Mouse (Mus musculus) limb, embryonic 15.5 days (tissue): Measurements from ENCODE around the gene Omt2b. TPM values are rescaled to one million over a fixed set of nuclear protein-coding genes. Genes with fewer than 3 reads are reported as not detected.
A peak's percentile ranks its signal among the peaks of the same experiment; 100 is the strongest.

Experiments
- ATAC-seq: fragments of 200-750 bp; cut with Nextera tagmentation; 2 replicates; pipeline ENCODE4 v1.8.0; 2017; ENCODE audit warnings: low read depth, moderate TSS enrichment; ENCODE audit not compliant: insufficient number of reproducible peaks, low FRiP score, low TSS enrichment
- H3K27ac ChIP-seq: fragments of 300-500 bp; sonication (generic); 2 replicates; pipeline ENCODE4 v1.5.1; 2015; ENCODE audit warnings: moderate library complexity, mild to moderate bottlenecking, inconsistent platforms
- H3K27me3 ChIP-seq: fragments of 300-500 bp; sonication (generic); 2 replicates; pipeline ENCODE4 v1.6.1; 2015; ENCODE audit warnings: inconsistent platforms
- H3K36me3 ChIP-seq: fragments of 300-500 bp; sonication (generic); 2 replicates; pipeline ENCODE4 v1.6.1; 2015; ENCODE audit warnings: inconsistent platforms
- H3K4me1 ChIP-seq: fragments of 300-500 bp; sonication (generic); 2 replicates; pipeline ENCODE4 v1.6.1; 2015; ENCODE audit warnings: inconsistent platforms
- H3K4me2 ChIP-seq: fragments of 300-500 bp; sonication (generic); 2 replicates; pipeline ENCODE4 v1.6.1; 2015; ENCODE audit warnings: mild to moderate bottlenecking, inconsistent platforms
- H3K4me3 ChIP-seq: fragments of 300-500 bp; sonication (generic); 2 replicates; pipeline ENCODE4 v1.5.1; 2015; ENCODE audit warnings: mild to moderate bottlenecking, inconsistent platforms
- H3K9ac ChIP-seq: fragments of 300-500 bp; sonication (generic); 2 replicates; pipeline ENCODE4 v1.6.1; 2015; ENCODE audit warnings: inconsistent platforms
- H3K9me3 ChIP-seq: fragments of 300-500 bp; sonication (generic); 2 replicates; pipeline ENCODE4 v1.6.1; 2016; ENCODE audit warnings: inconsistent platforms
- WGBS: fragments of 180-500 bp; shearing (Covaris S2); methylation state at CpG from one replicate; pipeline ENCODE4 v1.1.7; 2015; 5-methylcytosine and 5-hydroxymethylcytosine counted together
- polyA plus RNA-seq: library from polyadenylated mRNA; unstranded; fragments of >200 nt; fragmentation: Nextera tagmentation; extraction: Ambion mirVana; gene quantifications from 2 replicates; pipeline ENCODE4 v1.2.1, GENCODE M21; 2015

Omt2b gene
- polyA plus RNA-seq, 1 experiment from 2014 or later = not detected

GRCm38 (mm10) chr9:78374397-78374796, 47.0 kb downstream of the Omt2b start:
- no peak overlapping the region for H3K4me2 ChIP-seq
- no peak overlapping the region for H3K27ac ChIP-seq
- 37% methylated on average over 5 of the region's 5 CpGs for WGBS
- no peaks in the 10 kb centered on the region for H3K36me3 ChIP-seq
- no peaks in the 10 kb centered on the region for H3K9me3 ChIP-seq
- H3K4me1 ChIP-seq = peaks cover 8% of the 10 kb centered on the region
- H3K9ac ChIP-seq = no peak overlapping the region
- no peaks in the 10 kb centered on the region for H3K27me3 ChIP-seq
- H3K4me3 ChIP-seq = no peak overlapping the region
- no peak for ATAC-seq

GRCm38 (mm10) chr9:78374885-78375389, 47.5 kb downstream of the Omt2b start:
- no peak overlapping the region for H3K4me2 ChIP-seq
- H3K27me3 ChIP-seq = no peaks in the 10 kb centered on the region
- no peak overlapping the region for H3K4me3 ChIP-seq
- no peaks in the 10 kb centered on the region for H3K36me3 ChIP-seq
- peaks cover 8% of the 10 kb centered on the region for H3K4me1 ChIP-seq
- no peak for ATAC-seq
- H3K9me3 ChIP-seq = no peaks in the 10 kb centered on the region
- no peak overlapping the region for H3K27ac ChIP-seq
- 74% methylated on average over 1 of the region's 1 CpGs for WGBS
- H3K9ac ChIP-seq = no peak overlapping the region

GRCm38 (mm10) chr9:78375486-78375885, 48.1 kb downstream of the Omt2b start:
- no peak overlapping the region for H3K27ac ChIP-seq
- no peaks in the 10 kb centered on the region for H3K27me3 ChIP-seq
- no peak overlapping the region for H3K4me2 ChIP-seq
- peaks cover 8% of the 10 kb centered on the region for H3K4me1 ChIP-seq
- no peak overlapping the region for H3K9ac ChIP-seq
- H3K4me3 ChIP-seq = no peak overlapping the region
- ATAC-seq = no peak
- no peaks in the 10 kb centered on the region for H3K9me3 ChIP-seq
- 69% methylated on average over 4 of the region's 4 CpGs for WGBS
- no peaks in the 10 kb centered on the region for H3K36me3 ChIP-seq

GRCm38 (mm10) chr9:78377546-78377945, 50.2 kb downstream of the Omt2b start:
- no peaks in the 10 kb centered on the region for H3K9me3 ChIP-seq
- H3K27ac ChIP-seq = no peak overlapping the region
- no peaks in the 10 kb centered on the region for H3K27me3 ChIP-seq
- H3K4me2 ChIP-seq = peak overlapping the region; percentile 51
- no peaks in the 10 kb centered on the region for H3K36me3 ChIP-seq
- no peak overlapping the region for H3K9ac ChIP-seq
- 45% methylated on average over 8 of the region's 8 CpGs for WGBS
- H3K4me3 ChIP-seq = peak overlapping the region; percentile 31
- no peak for ATAC-seq
- H3K4me1 ChIP-seq = peaks cover 8% of the 10 kb centered on the region

- Histone ChIP-seq H3K4me2 (peak within 1 kb of the TSS; percentile 51), H3K9ac (no peak within 1 kb of the TSS), H3K36me3 (no peaks in the 10 kb centered on the region), H3K4me1 (peaks cover 8% of the 10 kb centered on the region), H3K9me3 (no peaks in the 10 kb centered on the region), H3K27ac (no peak within 1 kb of the TSS), H3K27me3 (no peaks in the 10 kb centered on the region), H3K4me3 (peak within 1 kb of the TSS; percentile 31)
- peak; percentile 77 for ATAC-seq
- 6% methylated on average over 23 of the region's 23 CpGs for WGBS
Observed at GRCm38 (mm10) chr9:78378113-78378785, 50.9 kb downstream of the Omt2b start, which contains the start of gene Ooep. Gene Ooep (minus strand): TSS chr9:78378725.

Other genes starting within 250 kb of the Omt2b start
- 37.6 and 41.2 TPM in 2 replicates for gene Fbxo9, start 218.5 kb upstream of the Omt2b start, polyA plus RNA-seq
- 23.5 and 24.0 TPM in 2 replicates for gene Ick, start 218.4 kb upstream of the Omt2b start, polyA plus RNA-seq
- gene Gsta4, start 144.8 kb upstream of the Omt2b start, polyA plus RNA-seq = 57.5 and 60.6 TPM in 2 replicates
- 8.8 and 10.0 TPM in 2 replicates for gene Gsta1, start 96.9 kb upstream of the Omt2b start, polyA plus RNA-seq
- gene Gm3776, start 70.5 kb upstream of the Omt2b start, polyA plus RNA-seq = 12.5 and 12.9 TPM in 2 replicates
- gene Gm10639, start 37.7 kb upstream of the Omt2b start, polyA plus RNA-seq = 0.22 and 0.29 TPM in 2 replicates
- gene Omt2a, start 12.8 kb upstream of the Omt2b start, polyA plus RNA-seq = not detected in 2 replicates
- gene Gsta2, start 28.2 kb downstream of the Omt2b start, polyA plus RNA-seq = 15.4 and 16.8 TPM in 2 replicates
- 0.42 TPM in 1 of 2 replicates, not detected in the other for gene Dppa5a, start 40.6 kb downstream of the Omt2b start, polyA plus RNA-seq
- 2.9 and 3.4 TPM in 2 replicates for gene Ooep, start 51.1 kb downstream of the Omt2b start, polyA plus RNA-seq
- gene Ddx43, start 68.2 kb downstream of the Omt2b start, polyA plus RNA-seq = 0.15 and 0.27 TPM in 2 replicates
- 2.7 and 3.4 TPM in 2 replicates for gene Cgas, start 115.6 kb downstream of the Omt2b start, polyA plus RNA-seq
- gene Mto1, start 120.6 kb downstream of the Omt2b start, polyA plus RNA-seq = 21.2 and 24.6 TPM in 2 replicates
- 0.71 and 0.83 TPM in 2 replicates for gene Gm17324, start 121.2 kb downstream of the Omt2b start, polyA plus RNA-seq
- 4,450 and 5,127 TPM in 2 replicates for gene Eef1a1, start 161.6 kb downstream of the Omt2b start, polyA plus RNA-seq